Mouse (Mus musculus) small intestine, adult 2 months (tissue): ENCODE data around the gene Rbm20.

Experiments used
- CTCF ChIP-seq: fragments of 200-500 bp; IDR thresholded peaks from 2 replicates; pipeline ENCODE4 v1.5.1; 2012; ENCODE audit warnings: low read depth, mild to moderate bottlenecking, control low read depth, inconsistent platforms, low read length, moderate library complexity, mixed read lengths; ENCODE audit not compliant: insufficient replicate concordance, insufficient read length; ENCODE audit errors: extremely low read depth
- POLR2A ChIP-seq: fragments of 200-500 bp; IDR thresholded peaks from 2 replicates; pipeline ENCODE4 v1.6.1; 2012; ENCODE audit warnings: low read depth, mild to moderate bottlenecking, control low read depth, inconsistent platforms, low read length, moderate library complexity

DNA sequence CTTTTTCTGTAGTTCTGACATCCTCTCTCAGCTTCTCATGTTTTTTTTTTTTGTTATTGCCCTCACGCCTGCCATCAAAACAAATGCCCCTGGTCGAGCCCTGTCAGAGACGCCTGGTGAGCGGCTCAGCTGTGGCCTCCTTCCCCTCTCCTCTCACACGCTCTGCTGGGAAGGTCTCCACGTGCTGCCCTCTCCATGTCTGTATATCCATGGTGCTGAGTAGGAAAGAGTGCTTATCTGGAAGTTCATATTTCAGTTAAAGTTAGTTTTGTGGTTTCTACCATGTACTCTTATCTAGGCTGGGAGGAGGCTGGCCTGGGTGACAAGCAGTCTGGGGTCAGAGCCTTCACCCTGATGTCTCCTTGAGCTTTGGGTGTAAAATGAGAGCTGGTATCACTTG lies 142.2 kb downstream of the Rbm20 start:
- no peak for TF ChIP-seq POLR2A
- no peak for TF ChIP-seq CTCF
